Mouse (Mus musculus) layer of hippocampus, postnatal 36 days (tissue): Measurements from ENCODE around the gene Slc22a8. TPM values are rescaled to one million over a fixed set of nuclear protein-coding genes. Genes with fewer than 3 reads are reported as not detected.

Source experiments
- DNase-seq, 2 experiments: peaks; one replicate each; pipeline ENCODE4 v3.0.0; 2022
- total RNA-seq, 2 experiments: library from RNA; stranded (reverse); gene quantifications; 2 replicates each; pipeline ENCODE4 v1.2.3; 2021

Gene Slc22a8
- total RNA-seq, 2 experiments from 2014 or later = 8.6 TPM

GRCm38 (mm10) chr19:8601922-8602321 lies 10.9 kb downstream of the Slc22a8 start:
- DNase-seq = no peak

GRCm38 (mm10) chr19:8602914-8603313 lies 11.9 kb downstream of the Slc22a8 start:
- DNase-seq = no peak

- DNase-seq = no peak
Measured at GRCm38 (mm10) chr19:8604536-8605240, 13.6 kb downstream of the Slc22a8 start.

- DNase-seq = no peak
Measured at GRCm38 (mm10) chr19:8605241-8605558, 14.1 kb downstream of the Slc22a8 start.

GRCm38 (mm10) chr19:8611358-8612123 lies 20.5 kb downstream of the Slc22a8 start:
- no peak for DNase-seq

GRCm38 (mm10) chr19:8613111-8613510 lies 22.1 kb downstream of the Slc22a8 start:
- no peak for DNase-seq

GRCm38 (mm10) chr19:8614343-8614742 lies 23.3 kb downstream of the Slc22a8 start:
- no peak for DNase-seq

- DNase-seq = no peak
Measured at GRCm38 (mm10) chr19:8616314-8616713, 25.3 kb downstream of the Slc22a8 start.

- DNase-seq = no peak
Measured at GRCm38 (mm10) chr19:8617904-8618303, 26.9 kb downstream of the Slc22a8 start, which contains the start of gene Slc22a6. Gene Slc22a6 (plus strand): TSS chr19:8618039.

GRCm38 (mm10) chr19:8621098-8621497 lies 30.0 kb downstream of the Slc22a8 start:
- no peak for DNase-seq

- no peak for DNase-seq
Measured at GRCm38 (mm10) chr19:8630249-8630648, 39.2 kb downstream of the Slc22a8 start.

- DNase-seq = no peak
Measured at GRCm38 (mm10) chr19:8630826-8631225, 39.8 kb downstream of the Slc22a8 start.

GRCm38 (mm10) chr19:8632029-8632428 lies 41.0 kb downstream of the Slc22a8 start:
- DNase-seq = no peak

- DNase-seq = no peak
Measured at GRCm38 (mm10) chr19:8642086-8642485, 51.0 kb downstream of the Slc22a8 start.

GRCm38 (mm10) chr19:8646393-8646792 lies 55.3 kb downstream of the Slc22a8 start:
- DNase-seq = no peak

GRCm38 (mm10) chr19:8655833-8656232 lies 64.8 kb downstream of the Slc22a8 start:
- no peak for DNase-seq

GRCm38 (mm10) chr19:8656341-8656740 lies 65.3 kb downstream of the Slc22a8 start:
- no peak for DNase-seq

Other genes starting within 250 kb of the Slc22a8 start
- not detected for gene Slc22a30, start 186.1 kb upstream of the Slc22a8 start, total RNA-seq
- 1 to 10 TPM; 1.7 to 2.1 TPM for gene Slc22a6, start 26.8 kb downstream of the Slc22a8 start, total RNA-seq
- gene Chrm1, start 72.5 kb downstream of the Slc22a8 start, total RNA-seq = 100 to 1,000 TPM; 172 to 186 TPM
- 100 to 1,000 TPM; 146 to 149 TPM for gene Slc3a2, start 132.1 kb downstream of the Slc22a8 start, total RNA-seq
- gene Wdr74, start 144.6 kb downstream of the Slc22a8 start, total RNA-seq = 10 to 100 TPM; 51.0 to 52.3 TPM
- 1 to 10 TPM; 1.3 to 1.4 TPM for gene 1700092M07Rik, start 149.5 kb downstream of the Slc22a8 start, total RNA-seq
- 10 to 100 TPM; 67.4 to 76.3 TPM for gene Stx5a, start 150.2 kb downstream of the Slc22a8 start, total RNA-seq
- 100 to 1,000 TPM in 1 of 2 experiments, 10 to 100 TPM in 1; 99.8 to 119 TPM for gene Nxf1, start 165.8 kb downstream of the Slc22a8 start, total RNA-seq
- 10 to 100 TPM; 79.7 to 86.2 TPM for gene Tmem223, start 179.7 kb downstream of the Slc22a8 start, total RNA-seq
- 1 to 10 TPM; 9.4 to 9.9 TPM for gene Tmem179b, start 183.2 kb downstream of the Slc22a8 start, total RNA-seq
- 10 to 100 TPM; 12.2 to 13.8 TPM for gene Taf6l, start 195.2 kb downstream of the Slc22a8 start, total RNA-seq
- 100 to 1,000 TPM; 113 to 115 TPM for gene Polr2g, start 207.3 kb downstream of the Slc22a8 start, total RNA-seq
- 1 to 10 TPM; 6.8 to 7.1 TPM for gene Zbtb3, start 211.3 kb downstream of the Slc22a8 start, total RNA-seq
- gene Ttc9c, start 228.1 kb downstream of the Slc22a8 start, total RNA-seq = 10 to 100 TPM; 36.5 to 37.3 TPM
- gene Hnrnpul2, start 228.8 kb downstream of the Slc22a8 start, total RNA-seq = 100 to 1,000 TPM; 123 to 126 TPM
- gene AC129217.1, start 238.5 kb downstream of the Slc22a8 start, total RNA-seq = not detected
- 100 to 1,000 TPM in 1 of 2 experiments, 10 to 100 TPM in 1; 99.0 to 112 TPM for gene Bscl2, start 246.2 kb downstream of the Slc22a8 start, total RNA-seq
- 100 to 1,000 TPM; 161 to 172 TPM for gene Gng3, start 247.9 kb downstream of the Slc22a8 start, total RNA-seq